Mouse (Mus musculus) MEL (cell line): Measurements from ENCODE around the gene Mpig6b. TPM values are rescaled to one million over a fixed set of nuclear protein-coding genes. Genes with fewer than 3 reads are reported as not detected.

Source experiments
- DNase-seq: peaks from one replicate; pipeline ENCODE4 v3.0.0; 2011; ENCODE audit warnings: low read depth, low spot score
- H3K27ac ChIP-seq: 2 replicates; pipeline ENCODE4 v1.5.1; 2012; ENCODE audit warnings: low read depth, mild to moderate bottlenecking, control low read depth, low read length, moderate library complexity; ENCODE audit not compliant: control insufficient read depth
- H3K27me3 ChIP-seq, 2 experiments: fragments of 150-350 bp in 1 of 2; sonication (generic) in 1 of 2; 2 replicates each; pipeline ENCODE4 v1.6.1; 2012; ENCODE audit warnings: low read length in 2 of 2, mild to moderate bottlenecking in 2 of 2, improper control_type of control experiment in 1 of 2, moderate library complexity in 1 of 2; ENCODE audit not compliant: insufficient read depth in 2 of 2, control insufficient read depth in 1 of 2
- H3K36me3 ChIP-seq, 2 experiments: 2 replicates each; pipeline ENCODE4 v1.6.1; 2012 to 2014; ENCODE audit warnings: low read length in 2 of 2, improper control_type of control experiment in 1 of 2, inconsistent platforms in 1 of 2, mild to moderate bottlenecking in 1 of 2; ENCODE audit not compliant: insufficient read depth in 2 of 2, control insufficient read depth in 1 of 2
- H3K4me1 ChIP-seq, 2 experiments: fragments of 150-350 bp in 1 of 2; sonication (generic) in 1 of 2; 2 replicates each; pipeline ENCODE4 v1.6.1; 2012; ENCODE audit warnings: low read length in 2 of 2, improper control_type of control experiment in 1 of 2, mild to moderate bottlenecking in 1 of 2; ENCODE audit not compliant: insufficient read depth in 2 of 2, control insufficient read depth in 1 of 2
- H3K4me3 ChIP-seq, 2 experiments: fragments of 150-350 bp in 1 of 2; sonication (generic) in 1 of 2; 2 replicates each; pipeline ENCODE4 v1.5.1; 2012; ENCODE audit warnings: low read depth in 2 of 2, low read length in 2 of 2, mild to moderate bottlenecking in 2 of 2, moderate library complexity in 2 of 2, control low read depth in 1 of 2, improper control_type of control experiment in 1 of 2; ENCODE audit not compliant: control insufficient read depth in 1 of 2, insufficient read depth in 1 of 2
- H3K79me2 ChIP-seq: 2 replicates; pipeline ENCODE4 v1.6.1; 2012; ENCODE audit warnings: mild to moderate bottlenecking, low read length, moderate library complexity; ENCODE audit not compliant: control insufficient read depth, poor library complexity, insufficient read depth
- H3K9ac ChIP-seq: 2 replicates; pipeline ENCODE4 v1.6.1; 2012; ENCODE audit warnings: low read depth, mild to moderate bottlenecking, control low read depth, low read length, moderate library complexity; ENCODE audit not compliant: control insufficient read depth, poor library complexity, severe bottlenecking
- H3K9me3 ChIP-seq: fragments of 150-350 bp; sonication (generic); replicated peaks from 2 replicates; pipeline ENCODE4 v1.6.1; 2012; ENCODE audit warnings: mild to moderate bottlenecking, low read length, improper control_type of control experiment, moderate library complexity; ENCODE audit not compliant: insufficient read depth
- BHLHE40 ChIP-seq: IDR thresholded peaks from 2 replicates; pipeline ENCODE4 v1.6.1; 2012; ENCODE audit warnings: low read depth, mild to moderate bottlenecking, inconsistent platforms, low read length, improper control_type of control experiment, borderline replicate concordance
- CTCF ChIP-seq, 3 experiments: IDR thresholded peaks in 2 of 3; conservative IDR thresholded peaks in 1 of 3; 2 replicates each; pipeline ENCODE4 v1.5.1; 2011 to 2012; ENCODE audit warnings: low read length in 3 of 3, low read depth in 2 of 3, mild to moderate bottlenecking in 2 of 3, improper control_type of control experiment in 1 of 3, inconsistent platforms in 1 of 3, mixed read lengths in 1 of 3, moderate library complexity in 1 of 3; ENCODE audit not compliant: control insufficient read depth in 1 of 3, insufficient read depth in 1 of 3, poor library complexity in 1 of 3, severe bottlenecking in 1 of 3
- ELF1 ChIP-seq: IDR thresholded peaks from 2 replicates; pipeline ENCODE4 v1.6.1; 2014; ENCODE audit warnings: low read depth, mild to moderate bottlenecking, inconsistent platforms, low read length, improper control_type of control experiment, moderate library complexity
- EP300 ChIP-seq, 2 experiments: IDR thresholded peaks; 2 replicates each; pipeline ENCODE4 v1.6.1; 2011; ENCODE audit warnings: improper control_type of control experiment in 2 of 2, low read length in 2 of 2, low read depth in 1 of 2, mild to moderate bottlenecking in 1 of 2
- GABPA ChIP-seq: IDR thresholded peaks from 2 replicates; pipeline ENCODE4 v1.6.1; 2012; ENCODE audit warnings: low read depth, mild to moderate bottlenecking, inconsistent platforms, low read length, improper control_type of control experiment, moderate library complexity
- GATA1 ChIP-seq: IDR thresholded peaks from 2 replicates; pipeline ENCODE4 v1.6.1; 2011; ENCODE audit warnings: low read depth, low read length, improper control_type of control experiment
- HCFC1 ChIP-seq: IDR thresholded peaks from 2 replicates; pipeline ENCODE4 v1.6.1; 2012; ENCODE audit warnings: low read depth, mild to moderate bottlenecking, inconsistent platforms, low read length, improper control_type of control experiment, moderate library complexity
- JUND ChIP-seq: IDR thresholded peaks from 2 replicates; pipeline ENCODE4 v1.6.1; 2011; ENCODE audit warnings: low read depth, mild to moderate bottlenecking, improper control_type of control experiment, low read length
- KAT2A ChIP-seq: conservative IDR thresholded peaks from 2 replicates; pipeline ENCODE4 v1.6.1; 2012; ENCODE audit warnings: low read depth, low read length, improper control_type of control experiment, inconsistent platforms
- MAFK ChIP-seq: IDR thresholded peaks from 2 replicates; pipeline ENCODE4 v1.6.1; 2011; ENCODE audit warnings: low read depth, mild to moderate bottlenecking, low read length, improper control_type of control experiment, borderline replicate concordance
- MAX ChIP-seq: IDR thresholded peaks from 2 replicates; pipeline ENCODE4 v1.6.1; 2011; ENCODE audit warnings: low read length, improper control_type of control experiment
- MAZ ChIP-seq: IDR thresholded peaks from 2 replicates; pipeline ENCODE4 v1.6.1; 2012; ENCODE audit warnings: low read depth, mild to moderate bottlenecking, inconsistent platforms, low read length, improper control_type of control experiment
- MEF2A ChIP-seq: IDR thresholded peaks from 2 replicates; pipeline ENCODE4 v1.6.1; 2014; ENCODE audit warnings: low read depth, mild to moderate bottlenecking, inconsistent platforms, low read length, improper control_type of control experiment; ENCODE audit not compliant: poor library complexity, insufficient replicate concordance, severe bottlenecking; ENCODE audit errors: extremely low read depth
- MYB ChIP-seq: IDR thresholded peaks from 2 replicates; pipeline ENCODE4 v1.6.1; 2011; ENCODE audit warnings: mild to moderate bottlenecking, low read depth, low read length, improper control_type of control experiment
- POLR2AphosphoS5 ChIP-seq: IDR thresholded peaks from 2 replicates; pipeline ENCODE4 v1.6.1; 2012; ENCODE audit warnings: low read depth, borderline replicate concordance, mild to moderate bottlenecking, inconsistent platforms, low read length, moderate library complexity, mixed read lengths
- RAD21 ChIP-seq: IDR thresholded peaks from 2 replicates; pipeline ENCODE4 v1.6.1; 2011; ENCODE audit warnings: mild to moderate bottlenecking, low read depth, low read length, improper control_type of control experiment
- SMC3 ChIP-seq: IDR thresholded peaks from 2 replicates; pipeline ENCODE4 v1.6.1; 2011; ENCODE audit warnings: low read depth, low read length, improper control_type of control experiment
- TCF12 ChIP-seq: IDR thresholded peaks from 2 replicates; pipeline ENCODE4 v1.6.1; 2014; ENCODE audit warnings: low read depth, mild to moderate bottlenecking, inconsistent platforms, low read length, improper control_type of control experiment, moderate library complexity
- UBTF ChIP-seq: IDR thresholded peaks from 2 replicates; pipeline ENCODE4 v1.6.1; 2012; ENCODE audit warnings: low read depth, mild to moderate bottlenecking, inconsistent platforms, low read length, improper control_type of control experiment, moderate library complexity, borderline replicate concordance; ENCODE audit not compliant: insufficient read depth
- USF2 ChIP-seq, 2 experiments: IDR thresholded peaks; 2 replicates each; pipeline ENCODE4 v1.6.1; 2011 to 2012; ENCODE audit warnings: improper control_type of control experiment in 2 of 2, low read length in 2 of 2, borderline replicate concordance in 1 of 2, inconsistent platforms in 1 of 2, low read depth in 1 of 2, mild to moderate bottlenecking in 1 of 2; ENCODE audit not compliant: insufficient read depth in 1 of 2
- ZMIZ1 ChIP-seq: IDR thresholded peaks from 2 replicates; pipeline ENCODE4 v1.6.1; 2012; ENCODE audit warnings: low read depth, mild to moderate bottlenecking, inconsistent platforms, low read length, improper control_type of control experiment, moderate library complexity
- polyA plus RNA-seq, 2 experiments: library from polyadenylated mRNA; stranded (reverse) in 1 of 2; unstranded in 1 of 2; fragments of >175 nt in 1 of 2; fragments of >200 nt in 1 of 2; gene quantifications; 2 replicates each; pipeline versions ENCODE4 v1.2.1 to v1.2.4; 2012; ENCODE audit warnings: low replicate concordance in 2 of 2, low read depth in 1 of 2; ENCODE audit not compliant: insufficient read length in 2 of 2, insufficient read depth in 1 of 2, missing spikeins in 1 of 2
- total RNA-seq: library from RNA; depleted of rRNA; stranded (reverse); fragments of 300-350 nt; gene quantifications from 2 replicates; pipeline ENCODE4 v1.2.3, GENCODE M21; 2012

Mpig6b gene
- total and polyA plus RNA-seq, 3 experiments: not detected

DNA sequence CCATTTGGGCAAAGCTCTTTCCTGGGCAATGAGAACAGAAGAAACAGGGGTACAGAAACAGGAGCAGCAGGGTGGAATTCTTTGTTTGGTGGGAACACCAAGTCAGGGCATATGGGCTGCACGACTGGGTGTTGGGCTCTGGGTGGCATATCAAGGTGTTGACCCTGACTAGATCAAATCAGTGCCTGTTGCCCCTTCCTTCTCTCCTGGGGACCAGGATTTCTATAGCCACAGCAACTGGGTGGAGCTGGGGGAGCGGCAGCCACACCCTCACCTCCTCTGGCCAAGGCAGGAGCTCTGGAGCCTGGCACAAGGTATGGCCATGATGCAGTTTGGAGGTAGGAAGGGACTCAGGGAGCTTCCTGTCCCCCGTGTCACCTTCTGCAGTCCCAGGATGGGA is 47.8 kb downstream of the Mpig6b start:
- Histone ChIP-seq H3K27me3 (no peaks in the 10 kb centered on the region), H3K36me3 (peaks cover 0 to 23% of the 10 kb centered on the region in 2 experiments; a peak in 3 of 4 replicates), H3K4me3 (no peak overlapping the region), H3K79me2 (peaks cover 2% of the 10 kb centered on the region; the same call in 1 of the 2 replicates), H3K4me1 (peaks cover 7 to 34% of the 10 kb centered on the region in 2 experiments), H3K9ac (no peak overlapping the region), H3K27ac (no peak overlapping the region), H3K9me3 (no peaks in the 10 kb centered on the region)
- DNase-seq: no peak
- TF ChIP-seq USF2 (IDR thresholded peaks at IDR 0.05; ENCODE audit: borderline replicate concordance in 1 of 2, insufficient read depth in 1 of 2, low read depth in 1 of 2, low read length in 2 of 2) (no peak), RAD21 (no peak), ELF1 (no peak), MAFK (no peak), CTCF (IDR thresholded peaks at IDR 0.05 in 2 of 3, conservative IDR thresholded peaks at IDR 0.05 in 1 of 3; ENCODE audit: control insufficient read depth in 1 of 3, insufficient read depth in 1 of 3, low read depth in 2 of 3, low read length in 3 of 3, poor library complexity in 1 of 3, severe bottlenecking in 1 of 3) (no peak), MAX (no peak), ZMIZ1 (no peak), UBTF (no peak), MYB (no peak), JUND (no peak), GATA1 (no peak), MEF2A (no peak), TCF12 (no peak), GABPA (no peak), POLR2AphosphoS5 (no peak), EP300 (IDR thresholded peaks at IDR 0.05; ENCODE audit: low read depth in 1 of 2, low read length in 2 of 2) (no peak), HCFC1 (no peak), MAZ (no peak)

- no peaks in the 10 kb centered on the region for H3K27me3 ChIP-seq
- H3K27ac ChIP-seq: no peak overlapping the region
- TF ChIP-seq HCFC1 (no peak), SMC3 (no peak), USF2 (IDR thresholded peaks at IDR 0.05; ENCODE audit: borderline replicate concordance in 1 of 2, insufficient read depth in 1 of 2, low read depth in 1 of 2, low read length in 2 of 2) (no peak), BHLHE40 (no peak), KAT2A (no peak), POLR2AphosphoS5 (no peak)
- TF ChIP-seq, all 39 proteins: peak for 0
- Histone ChIP-seq H3K4me1 (peaks cover 2 to 29% of the 10 kb centered on the region in 2 experiments), H3K9me3 (no peaks in the 10 kb centered on the region), H3K4me3 (no peak overlapping the region), H3K9ac (no peak overlapping the region), H3K79me2 (no peaks in the 10 kb centered on the region), H3K36me3 (peaks cover 0 to 18% of the 10 kb centered on the region in 2 experiments; a peak in 3 of 4 replicates)
- no peak for DNase-seq
These were observed 48.3 kb downstream of the Mpig6b start for GRCm38 (mm10) chr17:35017706-35018030.
